Mouse (Mus musculus) ES-Bruce4 (cell line): ENCODE data around the gene Inha.

ENCODE experiments used
- CTCF ChIP-seq: IDR thresholded peaks from one replicate; pipeline ENCODE4 v1.8.1; 2011; ENCODE audit warnings: low read depth, low read length
- EP300 ChIP-seq: IDR thresholded peaks from 2 replicates; pipeline ENCODE4 v1.6.1; 2011; ENCODE audit warnings: low read depth, low read length; ENCODE audit not compliant: insufficient read depth
- POLR2A ChIP-seq: IDR thresholded peaks from one replicate; pipeline ENCODE4 v1.8.1; 2011; ENCODE audit warnings: low read length; ENCODE audit not compliant: insufficient read depth

DNA sequence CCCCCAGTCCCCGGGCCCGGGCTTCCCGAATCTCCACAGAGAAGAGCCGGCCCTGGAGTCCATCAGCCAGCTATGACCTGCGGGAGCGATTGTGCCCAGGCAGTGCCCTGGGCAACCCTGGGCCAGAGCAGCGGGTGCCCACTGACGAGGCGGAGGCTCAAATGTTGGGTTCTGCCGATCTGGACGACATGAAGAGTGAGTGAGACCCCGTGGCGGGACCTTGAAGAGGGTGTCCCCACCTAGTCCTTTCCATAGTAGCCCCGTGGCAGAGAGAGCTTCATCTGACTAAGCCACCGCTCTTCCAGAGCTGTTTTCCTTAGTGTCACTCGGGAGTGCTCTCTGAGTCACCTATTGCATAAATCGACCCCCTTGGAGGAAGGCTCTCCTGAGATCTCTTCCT lies 42.0 kb downstream of the Inha start:
- TF ChIP-seq POLR2A (no peak), CTCF (no peak), EP300 (no peak)
